Mouse (Mus musculus): Measurements from ENCODE around the gene Stim1.

DNA sequence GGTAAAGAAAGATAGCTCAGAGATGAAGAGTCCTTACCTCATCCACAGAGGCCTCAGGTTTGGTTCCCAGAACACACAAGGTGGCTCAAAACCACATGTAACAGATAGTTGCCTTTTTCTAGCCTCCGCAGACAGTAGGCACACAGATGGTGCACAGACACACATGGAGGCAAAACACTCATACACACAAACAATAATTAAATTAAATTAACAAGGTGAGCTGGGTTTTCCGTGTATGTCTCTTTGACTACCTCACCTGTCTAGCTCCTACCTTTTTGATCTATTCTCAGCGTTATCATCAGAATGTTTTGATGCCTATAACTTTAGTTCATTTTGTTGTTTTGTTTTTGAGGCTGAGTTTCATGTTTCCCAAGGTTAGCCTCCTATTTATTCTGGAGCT lies 11.7 kb upstream of the Stim1 start, which contains the start of gene Rhog:
- TF ChIP-seq CTCF (IDR thresholded peaks at IDR 0.05; ENCODE audit: borderline replicate concordance, insufficient read depth, low read depth, low read length) (no peak), POLR2A (IDR thresholded peaks at IDR 0.05; ENCODE audit: borderline replicate concordance, insufficient read depth, low read length) (no peak)
